Mouse (Mus musculus) neural tube, postnatal 0 days (tissue): ENCODE measurements around the gene Tcf3. TPM values are rescaled to one million over a fixed set of nuclear protein-coding genes. Genes with fewer than 3 reads are reported as not detected.

Experiments
- microRNA-seq: library from miRNA; unstranded; fragments of <30 nt; microRNA quantifications from one replicate; pipeline ENCODE4, GENCODE M21; 2016
- polyA plus RNA-seq: library from polyadenylated mRNA; unstranded; fragments of >200 nt; fragmentation: Nextera tagmentation; extraction: Ambion mirVana; gene quantifications from 2 replicates; pipeline ENCODE4 v1.2.1, GENCODE M21; 2015

The Tcf3 gene
- 28.8 and 32.2 TPM in 2 replicates for polyA plus RNA-seq

DNA sequence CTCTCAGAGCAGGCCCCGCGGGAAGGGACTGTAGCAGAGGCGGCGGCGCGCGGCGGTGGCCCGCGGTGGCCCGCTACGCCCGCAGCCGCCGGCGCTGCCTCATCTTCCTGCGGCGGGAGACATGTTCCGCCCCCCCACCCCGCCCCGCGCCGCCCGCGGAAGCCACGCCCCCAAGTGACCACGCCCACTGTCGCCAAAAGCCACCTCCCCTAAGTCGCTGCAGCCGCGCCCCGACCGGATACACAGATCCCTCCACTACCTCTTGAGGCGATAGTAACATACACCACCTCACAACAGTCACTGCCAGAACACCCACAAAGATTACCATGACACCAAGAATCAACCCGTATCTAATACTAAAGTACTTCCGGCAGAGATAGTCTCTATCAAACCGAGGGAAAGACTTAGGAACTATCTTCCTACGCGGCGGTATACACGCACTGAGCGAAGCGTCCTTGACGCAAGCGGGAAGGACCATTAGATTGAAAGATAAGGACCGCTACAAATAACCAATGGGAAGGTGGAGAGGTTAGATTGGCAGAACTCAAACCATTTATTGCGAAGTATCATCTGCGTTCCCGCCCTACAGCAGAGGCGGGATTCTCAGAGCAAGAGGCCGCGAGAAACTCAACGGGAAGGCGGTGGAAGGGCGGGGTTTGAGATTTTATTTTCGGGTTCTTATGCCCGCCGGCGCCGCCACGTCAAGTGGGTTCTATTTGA lies at the start of gene Tcf3:
Gene Tcf3 (minus strand): TSS at position 135 of the 720 bp plus-strand sequence.

DNA sequence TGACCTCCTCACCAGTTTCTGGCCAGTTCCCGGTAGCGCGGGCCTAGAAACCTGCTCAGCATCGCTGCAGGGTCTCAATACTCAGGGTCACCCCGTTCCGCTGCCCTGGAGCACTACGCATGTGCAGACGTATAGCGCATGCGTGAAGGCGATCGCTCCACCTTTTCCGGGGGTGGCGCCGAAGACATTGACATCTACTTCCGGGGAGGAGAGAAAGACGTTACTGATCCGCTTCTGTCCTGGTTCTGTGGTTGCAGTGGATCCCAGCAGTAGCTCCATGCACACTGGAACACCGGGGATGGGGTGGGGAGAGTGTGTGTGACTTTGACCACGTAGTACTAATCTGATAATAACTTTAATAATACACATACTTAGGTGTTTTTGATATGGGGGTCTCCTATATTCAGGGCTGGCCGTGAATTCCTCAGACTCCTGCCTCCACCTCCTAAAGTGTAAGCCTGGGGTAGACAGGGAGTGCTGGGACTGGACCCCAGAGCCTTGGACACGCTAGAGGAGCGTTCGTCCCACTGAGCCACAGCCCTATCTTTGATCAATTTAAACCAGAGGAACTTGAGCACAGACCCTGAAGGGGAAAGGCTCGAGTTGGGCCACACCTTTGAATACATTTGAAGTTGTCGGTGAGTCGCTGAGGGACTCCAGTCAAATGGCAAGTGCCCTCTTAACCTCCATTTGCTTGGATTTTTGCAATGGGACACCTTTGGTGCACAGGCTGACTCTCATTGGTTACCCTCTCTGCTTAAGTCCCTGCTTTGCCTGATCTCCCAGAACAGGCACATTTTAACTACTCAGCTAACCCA lies 26.6 kb downstream of the Tcf3 start, which contains the start of gene Uqcr11:
Gene Uqcr11 (minus strand): TSS at position 147 of the 818 bp plus-strand sequence.

DNA sequence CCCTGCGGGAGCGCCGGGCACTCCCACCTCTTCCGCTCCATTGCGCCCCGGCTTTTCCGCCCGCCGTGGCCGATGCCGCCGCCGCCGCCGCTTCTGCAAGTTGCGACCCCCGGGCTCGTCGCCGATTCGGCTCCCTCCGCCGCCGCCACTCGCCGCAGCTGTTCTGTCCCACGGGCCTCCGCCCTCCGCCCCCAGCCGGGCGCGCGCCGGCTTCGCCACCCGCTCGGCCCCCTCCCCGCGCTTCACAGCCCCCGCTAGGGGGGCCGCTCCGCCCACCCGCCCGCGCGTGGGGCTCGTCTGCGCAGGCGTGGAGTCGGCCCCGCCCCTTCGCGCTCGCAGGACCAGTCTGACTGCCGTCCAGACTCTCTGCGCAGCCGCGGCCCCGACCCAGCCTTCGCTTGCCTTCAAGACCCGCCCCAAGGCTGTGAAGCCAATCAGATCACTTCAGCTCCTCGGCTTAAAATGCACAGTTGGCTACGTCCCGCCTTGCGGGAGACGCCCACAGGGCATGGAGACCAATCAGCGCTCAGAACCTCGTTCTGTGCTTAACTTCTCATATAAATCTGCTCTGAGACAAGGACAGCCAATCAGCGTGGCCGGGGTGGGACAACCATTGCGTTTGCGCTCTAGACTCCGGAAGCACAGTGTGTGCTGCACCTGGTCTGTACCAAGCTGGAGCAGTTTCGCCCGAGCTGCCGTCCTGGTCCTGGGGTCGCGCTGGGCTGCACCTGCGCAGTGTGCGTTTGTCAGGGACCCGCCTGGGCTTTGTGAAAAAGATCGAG lies 34.1 kb downstream of the Tcf3 start, which contains the start of gene Mbd3:
Gene Mbd3 (minus strand): TSS at position 360 of the 782 bp plus-strand sequence.

DNA sequence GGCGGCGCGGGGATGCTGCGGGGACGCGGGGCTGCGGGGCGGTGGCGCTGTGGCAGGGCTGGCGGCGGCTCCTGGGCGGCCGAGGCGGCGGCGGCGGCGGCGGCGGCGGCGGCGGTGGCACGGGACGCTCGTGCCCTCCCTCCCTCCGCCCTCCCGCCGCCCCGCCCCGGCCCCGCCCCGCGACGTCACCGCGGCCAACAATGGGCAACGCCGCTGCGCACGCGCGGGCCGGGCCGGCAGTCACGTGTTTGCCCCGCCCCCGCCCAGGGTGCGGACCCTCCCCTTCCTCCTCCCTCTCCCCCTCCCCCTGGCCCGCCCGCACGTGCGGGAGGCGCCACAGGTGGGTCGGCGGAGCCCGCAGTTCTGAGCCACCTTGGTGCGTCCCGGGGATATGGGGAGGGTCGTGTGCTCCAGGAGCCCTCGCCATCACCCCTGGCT lies 45.9 kb downstream of the Tcf3 start, which contains the start of gene Mex3d:
Gene Mex3d (minus strand): TSS at position 138 of the 438 bp plus-strand sequence.

Small RNAs within 50 kb of the gene (microRNA-seq; reads per million reads assigned to microRNA genes)
- not detected for gene Gm22721

Other genes starting within 250 kb of the Tcf3 start
- 37.7 and 42.6 TPM in 2 replicates for gene Mum1, start 207.2 kb downstream of the Tcf3 start, polyA plus RNA-seq
- gene Ndufs7, start 184.5 kb downstream of the Tcf3 start, polyA plus RNA-seq, result 488 and 508 TPM in 2 replicates
- 28.8 and 33.0 TPM in 2 replicates for gene Gamt, start 172.6 kb downstream of the Tcf3 start, polyA plus RNA-seq
- gene Dazap1, start 172.2 kb downstream of the Tcf3 start, polyA plus RNA-seq, result 32.5 and 35.2 TPM in 2 replicates
- 656 and 679 TPM in 2 replicates for gene Rps15, start 141.2 kb downstream of the Tcf3 start, polyA plus RNA-seq
- 70.9 and 88.2 TPM in 2 replicates for gene Apc2, start 137.7 kb downstream of the Tcf3 start, polyA plus RNA-seq
- gene 2310011J03Rik, start 113.1 kb downstream of the Tcf3 start, polyA plus RNA-seq, result 37.1 and 37.5 TPM in 2 replicates
- gene Pcsk4, start 104.1 kb downstream of the Tcf3 start, polyA plus RNA-seq, result 11.0 and 13.5 TPM in 2 replicates
- 5.6 and 5.7 TPM in 2 replicates for gene Reep6, start 103.7 kb downstream of the Tcf3 start, polyA plus RNA-seq
- gene Adamtsl5, start 85.2 kb downstream of the Tcf3 start, polyA plus RNA-seq, result 3.5 and 4.6 TPM in 2 replicates
- 8.5 and 8.6 TPM in 2 replicates for gene Plk5, start 77.2 kb downstream of the Tcf3 start, polyA plus RNA-seq
- 13.1 and 15.0 TPM in 2 replicates for gene Mex3d, start 46.0 kb downstream of the Tcf3 start, polyA plus RNA-seq
- 161 and 183 TPM in 2 replicates for gene Mbd3, start 34.1 kb downstream of the Tcf3 start, polyA plus RNA-seq
- 1,108 and 1,127 TPM in 2 replicates for gene Uqcr11, start 26.8 kb downstream of the Tcf3 start, polyA plus RNA-seq
- gene Onecut3, start 61.2 kb upstream of the Tcf3 start, polyA plus RNA-seq, result 0.34 and 0.56 TPM in 2 replicates
- 0.65 and 1.3 TPM in 2 replicates for gene Atp8b3, start 105.5 kb upstream of the Tcf3 start, polyA plus RNA-seq
- gene Rexo1, start 127.9 kb upstream of the Tcf3 start, polyA plus RNA-seq, result 23.8 and 28.1 TPM in 2 replicates
- 6.8 and 7.9 TPM in 2 replicates for gene Klf16, start 143.7 kb upstream of the Tcf3 start, polyA plus RNA-seq
- gene Abhd17a, start 156.7 kb upstream of the Tcf3 start, polyA plus RNA-seq, result 231 and 233 TPM in 2 replicates
- 73.3 and 73.4 TPM in 2 replicates for gene Scamp4, start 169.2 kb upstream of the Tcf3 start, polyA plus RNA-seq
- gene Adat3, start 169.2 kb upstream of the Tcf3 start, polyA plus RNA-seq, result 3.3 and 5.1 TPM in 2 replicates
- gene Gm49322, start 172.4 kb upstream of the Tcf3 start, polyA plus RNA-seq, result 1.1 and 1.5 TPM in 2 replicates
- gene Csnk1g2, start 189.2 kb upstream of the Tcf3 start, polyA plus RNA-seq, result 97.4 and 99.0 TPM in 2 replicates
- 115 and 116 TPM in 2 replicates for gene Btbd2, start 223.4 kb upstream of the Tcf3 start, polyA plus RNA-seq
- 39.0 and 43.5 TPM in 2 replicates for gene Mknk2, start 244.5 kb upstream of the Tcf3 start, polyA plus RNA-seq